ENCODE assay signal across 7 mouse cellular contexts in genomic region chr11:110399240-110400150, GRCm38 (mm10). TPM values are rescaled to one million over a fixed set of nuclear protein-coding genes. Genes with fewer than 3 reads are reported as not detected.
A peak's percentile ranks its signal among the peaks of the same experiment; 100 is the strongest.
DNase-seq lines count a peak whose midpoint lies in the region; ATAC-seq and TF ChIP-seq lines count a peak whose summit lies in the region.

No protein-coding gene starts in this region.

- H3K4me1 ChIP-seq in testis, adult 2 months (ENCODE audit: control insufficient read depth, insufficient read depth, low read length) = peaks cover 2% of the 10 kb centered on the region; the same call in 1 of the 2 replicates
- H3K4me1 ChIP-seq in erythroblast, embryonic 14.5 days (ENCODE audit: control insufficient read depth) = peaks cover 14% of the 10 kb centered on the region
- peaks cover 28% of the 10 kb centered on the region for H3K4me1 ChIP-seq in limb, embryonic 13.5 days
- H3K4me1 ChIP-seq in stomach, embryonic 14.5 days (ENCODE audit: control insufficient read depth, insufficient read depth, low read length) = peaks cover 22% of the 10 kb centered on the region; the same call in 1 of the 2 replicates

- no peaks in the 10 kb centered on the region for H3K27me3 ChIP-seq in testis, adult 2 months (ENCODE audit: control insufficient read depth, insufficient read depth, low read length)
- H3K27me3 ChIP-seq in erythroblast, embryonic 14.5 days (ENCODE audit: control insufficient read depth) = peaks cover 6% of the 10 kb centered on the region
- no peaks in the 10 kb centered on the region for H3K27me3 ChIP-seq in limb, embryonic 13.5 days
- H3K27me3 ChIP-seq in stomach, embryonic 14.5 days (ENCODE audit: control insufficient read depth, insufficient read depth, low read length) = no peaks in the 10 kb centered on the region

- H3K4me3 ChIP-seq in testis, adult 2 months (ENCODE audit: control insufficient read depth, low read depth, low read length) = peak overlapping the region; percentile 78
- H3K4me3 ChIP-seq in erythroblast, embryonic 14.5 days (replicated peaks) = peak overlapping the region; percentile 61
- peak overlapping the region; percentile 59 for H3K4me3 ChIP-seq in limb, embryonic 13.5 days
- H3K4me3 ChIP-seq in stomach, embryonic 14.5 days (ENCODE audit: low read depth, low read length) = peak overlapping the region; percentile 48

- DNase-seq in testis, postnatal 14 days (ENCODE audit: low spot score) = no peak
- no peak for DNase-seq in adrenal gland, postnatal 25 days

- no peaks in the 10 kb centered on the region for H3K9me3 ChIP-seq in erythroblast, embryonic 14.5 days (ENCODE audit: control insufficient read depth, low read length)
- H3K9me3 ChIP-seq in limb, embryonic 13.5 days = no peaks in the 10 kb centered on the region
- H3K9me3 ChIP-seq in stomach, embryonic 14.5 days (ENCODE audit: control insufficient read depth, low read depth, low read length) = no peaks in the 10 kb centered on the region

- 8% methylated on average over 15 of the region's 15 CpGs for WGBS in limb, embryonic 13.5 days
- WGBS in stomach, embryonic 14.5 days = 7% methylated on average over 15 of the region's 15 CpGs

- H3K27ac ChIP-seq in testis, adult 2 months (ENCODE audit: control insufficient read depth, insufficient read depth, low read depth, low read length) = no peak overlapping the region
- peak overlapping the region; percentile 58; the same call in 1 of the 2 replicates for H3K27ac ChIP-seq in limb, embryonic 13.5 days
- peak overlapping the region; percentile 39; the same call in 1 of the 2 replicates for H3K27ac ChIP-seq in stomach, embryonic 14.5 days (ENCODE audit: low read length)

- no peak for TF ChIP-seq POLR2A in testis, adult 2 months (IDR thresholded peaks at IDR 0.05; ENCODE audit: control insufficient read depth, low read depth, low read length)

- H3K4me2 ChIP-seq in limb, embryonic 13.5 days (replicated peaks) = peak overlapping the region; percentile 78
- H3K4me2 ChIP-seq in stomach, embryonic 14.5 days (replicated peaks; ENCODE audit: low read depth, low read length) = peak overlapping the region; percentile 47

- ATAC-seq in limb, embryonic 13.5 days (ENCODE audit: low FRiP score, low read depth) = peak; percentile 17; the same call in 1 of the 2 replicates
- 0 out of 2 replicates have a peak, but pooled peaks have one; percentile 14 for ATAC-seq in stomach, embryonic 14.5 days (ENCODE audit: insufficient number of reproducible peaks, insufficient read depth, low FRiP score, low read depth)
- no peak for ATAC-seq in erythroid progenitor cell, adult 5-6 weeks (replicated peaks; ENCODE audit: low FRiP score, poor library complexity, severe bottlenecking)

- no peaks in the 10 kb centered on the region for H3K36me3 ChIP-seq in testis, adult 2 months (ENCODE audit: control insufficient read depth, insufficient read depth, low read length)
- H3K36me3 ChIP-seq in erythroblast, embryonic 14.5 days (ENCODE audit: control insufficient read depth) = no peaks in the 10 kb centered on the region
- H3K36me3 ChIP-seq in limb, embryonic 13.5 days = peaks cover 3% of the 10 kb centered on the region; the same call in 1 of the 2 replicates
- no peaks in the 10 kb centered on the region for H3K36me3 ChIP-seq in stomach, embryonic 14.5 days (ENCODE audit: control insufficient read depth, insufficient read depth, low read length)

- peak overlapping the region; percentile 77 for H3K9ac ChIP-seq in limb, embryonic 13.5 days
- peak overlapping the region; percentile 29 for H3K9ac ChIP-seq in stomach, embryonic 14.5 days (replicated peaks; ENCODE audit: low read depth, low read length)

- no peak for TF ChIP-seq CTCF in testis, adult 2 months (IDR thresholded peaks at IDR 0.05; ENCODE audit: control insufficient read depth, insufficient read depth, insufficient replicate concordance, low read depth, low read length)

RNA-seq across cellular contexts. Expression of gene Map2k6, which starts 0.6 kb away (rescaled TPM):
- 0.49 and 0.68 TPM in 2 replicates for polyA plus RNA-seq in testis, adult 2 months (2012; rRNA removed)
- polyA plus RNA-seq in erythroblast, embryonic 14.5 days (2012) = not detected in 2 replicates
- polyA plus RNA-seq in limb, embryonic 13.5 days (2015; fragmentation: Nextera tagmentation; extraction: Ambion mirVana) = 34.3 and 34.6 TPM in 2 replicates
- polyA plus RNA-seq in stomach, embryonic 14.5 days (2014; fragmentation: Nextera tagmentation; extraction: Ambion mirVana) = 26.7 and 27.3 TPM in 2 replicates
- 7.5 and 11.1 TPM in 2 replicates for total RNA-seq in adrenal gland, postnatal 25 days (2021)
- total RNA-seq in erythroid progenitor cell, adult 5-6 weeks (2015; ENCODE audit: low replicate concordance) = 4.2 and 4.7 TPM in 2 replicates
- total RNA-seq in erythroid progenitor cell, adult 5-6 weeks (2017; ENCODE audit: low replicate concordance) = 0.77 TPM in 1 of 2 replicates, not detected in the other

Comparison
In these comparisons a context has a peak if more than half of its experiments do, and no peak if none do; other contexts are left out.
1. RNA of gene Map2k6, which starts 0.6 kb away (polyA plus RNA-seq): 34.3 to 34.6 TPM in limb, embryonic 13.5 days and 26.7 to 27.3 TPM in stomach, embryonic 14.5 days; 0.49 to 0.68 TPM in testis, adult 2 months and not detected in erythroblast, embryonic 14.5 days; every median in the first group is over 10 times any median in the second.
2. Peak in every context shown above with its lines, with median percentiles within 50 percentile points of each other: H3K4me3 ChIP-seq.